Mouse (Mus musculus) stomach, postnatal 0 days (tissue): ENCODE measurements around the gene Ldlr. TPM values are rescaled to one million over a fixed set of nuclear protein-coding genes. Genes with fewer than 3 reads are reported as not detected.
"Not testable (repeated sequence)": the region's sequence is repeated elsewhere in the genome, so short reads cannot be mapped to it uniquely, and the experiment has no call there.

Source experiments
- ATAC-seq: fragments of 200-750 bp; cut with Nextera tagmentation; 2 replicates; pipeline ENCODE4 v1.8.0; 2017; ENCODE audit not compliant: low FRiP score, low TSS enrichment
- DNase-seq: peaks from one replicate; pipeline ENCODE4 v3.0.0-alpha.2; 2016; ENCODE audit warnings: low spot score
- H3K27ac ChIP-seq: fragments of 300-500 bp; sonication (generic); replicated peaks from 2 replicates; pipeline ENCODE4 v1.5.1; 2014; ENCODE audit warnings: mild to moderate bottlenecking, control low read depth
- H3K27me3 ChIP-seq: fragments of 300-500 bp; sonication (generic); 2 replicates; pipeline ENCODE4 v1.6.1; 2014; ENCODE audit warnings: low read length; ENCODE audit not compliant: control insufficient read depth, insufficient read depth
- H3K36me3 ChIP-seq: fragments of 300-500 bp; sonication (generic); 2 replicates; pipeline ENCODE4 v1.6.1; 2014; ENCODE audit warnings: low read length, mixed read lengths; ENCODE audit not compliant: control insufficient read depth, insufficient read depth
- H3K4me1 ChIP-seq: fragments of 300-500 bp; sonication (generic); replicated peaks from 2 replicates; pipeline ENCODE4 v1.6.1; 2014; ENCODE audit warnings: antibody characterized with exemption; ENCODE audit not compliant: control insufficient read depth, insufficient read depth
- H3K4me2 ChIP-seq: fragments of 300-500 bp; sonication (generic); replicated peaks from 2 replicates; pipeline ENCODE4 v1.6.1; 2014; ENCODE audit warnings: low read depth, mild to moderate bottlenecking, control low read depth, moderate library complexity
- H3K4me3 ChIP-seq: fragments of 300-500 bp; sonication (generic); 2 replicates; pipeline ENCODE4 v1.5.1; 2014; ENCODE audit warnings: low read depth, low read length, control low read depth
- H3K9ac ChIP-seq: fragments of 300-500 bp; sonication (generic); 2 replicates; pipeline ENCODE4 v1.6.1; 2014; ENCODE audit warnings: mild to moderate bottlenecking, low read length, control low read depth, mixed read lengths
- H3K9me3 ChIP-seq: fragments of 300-500 bp; sonication (generic); 2 replicates; pipeline ENCODE4 v1.6.1; 2016; ENCODE audit warnings: low read length; ENCODE audit not compliant: control insufficient read depth
- CTCF ChIP-seq: IDR thresholded peaks from 2 replicates; pipeline ENCODE4 v1.5.1; 2016; ENCODE audit warnings: antibody characterized with exemption, low read depth, mild to moderate bottlenecking, moderate library complexity
- EP300 ChIP-seq: optimal IDR thresholded peaks from 2 replicates; pipeline ENCODE3; 2016; ENCODE audit warnings: antibody characterized with exemption
- WGBS: fragments of 180-500 bp; shearing (Covaris S2); extraction: QIAGEN DNeasy Blood & Tissue Kit; methylation state at CpG from one replicate; pipeline ENCODE4 v1.1.7; 2014; 5-methylcytosine and 5-hydroxymethylcytosine counted together
- polyA plus RNA-seq: library from polyadenylated mRNA; unstranded; fragments of >200 nt; fragmentation: Nextera tagmentation; extraction: Ambion mirVana; gene quantifications from 2 replicates; pipeline ENCODE4 v1.2.1, GENCODE M21; 2015

Gene Ldlr
- polyA plus RNA-seq, 1 experiment from 2014 or later: 30.4 TPM

DNA sequence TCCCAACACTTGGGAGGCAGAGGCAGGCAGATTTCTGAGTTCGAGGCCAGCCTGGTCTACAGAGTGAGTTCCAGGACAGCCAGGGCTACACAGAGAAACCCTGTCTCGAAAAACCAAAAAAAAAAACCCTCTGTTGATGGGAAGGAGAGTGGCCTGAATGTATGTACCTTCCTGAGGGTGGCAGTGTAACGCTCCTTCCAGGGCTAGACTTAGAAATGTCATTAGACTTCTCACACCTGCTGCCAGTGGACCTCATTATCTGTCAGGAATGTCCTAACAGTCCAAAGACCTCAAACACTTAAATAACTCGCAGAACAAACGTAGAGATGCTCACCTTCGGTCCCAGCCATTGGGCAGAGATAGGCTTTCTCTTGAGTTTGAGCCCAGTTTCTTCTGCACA, 24.0 kb upstream of the Ldlr start:
- not testable (repeated sequence) for H3K4me2 ChIP-seq, H3K4me1 ChIP-seq, H3K9ac ChIP-seq, ATAC-seq, H3K4me3 ChIP-seq, DNase-seq, H3K27me3 ChIP-seq, H3K27ac ChIP-seq, H3K9me3 ChIP-seq
- whole genome bisulfite sequencing: 79% methylated on average over 6 of the region's 6 CpGs
- TF ChIP-seq CTCF: peak; percentile 62
- peaks cover 41% of the 10 kb centered on the region for H3K36me3 ChIP-seq

DNA sequence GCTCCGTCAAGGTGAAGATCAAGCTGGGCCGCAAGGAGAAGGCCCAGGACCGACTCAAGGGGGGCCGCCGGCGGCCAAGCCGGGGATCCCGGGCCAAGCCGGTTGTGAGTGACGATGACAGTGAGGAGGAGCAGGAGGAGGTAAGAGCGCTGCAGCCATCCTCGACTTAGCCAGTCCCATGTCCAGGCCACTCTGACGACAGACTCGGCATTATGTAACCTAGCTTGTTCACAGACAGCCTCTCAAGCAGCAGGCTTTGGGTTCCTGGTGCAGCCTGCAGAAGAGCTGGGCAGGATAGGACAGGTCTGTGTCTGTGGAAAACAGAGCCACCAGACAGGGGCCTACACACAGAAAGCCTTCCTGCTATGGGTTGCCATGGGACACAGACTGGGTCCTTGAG, 22.2 kb upstream of the Ldlr start:
- H3K4me3 ChIP-seq: no peak overlapping the region
- no peak overlapping the region for H3K27ac ChIP-seq
- H3K9ac ChIP-seq: no peak overlapping the region
- H3K36me3 ChIP-seq: peaks cover 43% of the 10 kb centered on the region
- H3K4me2 ChIP-seq: no peak overlapping the region
- 93% methylated on average over 14 of the region's 14 CpGs for WGBS
- no peak for ATAC-seq
- TF ChIP-seq CTCF: no peak
- TF ChIP-seq EP300: no peak
- no peak for DNase-seq
- no peaks in the 10 kb centered on the region for H3K9me3 ChIP-seq
- no peaks in the 10 kb centered on the region for H3K4me1 ChIP-seq
- H3K27me3 ChIP-seq: no peaks in the 10 kb centered on the region

DNA sequence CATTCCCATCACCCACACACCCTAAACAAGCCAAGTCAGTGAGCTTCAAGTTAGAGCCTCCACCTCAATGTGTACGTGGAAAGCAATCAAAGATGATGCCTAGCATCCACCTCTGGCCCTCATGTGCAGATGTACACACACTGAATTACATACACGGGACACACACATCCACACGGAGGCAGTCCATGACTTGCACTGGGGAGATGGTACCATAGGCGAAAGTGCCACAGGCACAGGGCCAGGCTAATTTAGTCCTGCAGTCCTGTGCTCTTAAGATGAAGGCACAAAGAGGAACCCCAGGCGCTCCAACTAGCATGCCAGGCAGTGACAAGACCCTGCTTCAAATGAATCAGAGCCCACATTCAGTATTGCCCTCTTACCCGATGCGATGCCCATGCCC, 19.8 kb upstream of the Ldlr start:
- ATAC-seq (no peak), DNase-seq (no peak)
- Histone ChIP-seq H3K4me2 (no peak overlapping the region), H3K27ac (no peak overlapping the region), H3K27me3 (no peaks in the 10 kb centered on the region), H3K4me3 (no peak overlapping the region), H3K4me1 (no peaks in the 10 kb centered on the region), H3K36me3 (peaks cover 51% of the 10 kb centered on the region), H3K9ac (no peak overlapping the region), H3K9me3 (no peaks in the 10 kb centered on the region)
- 93% methylated on average over 7 of the region's 7 CpGs for WGBS
- no peak for TF ChIP-seq EP300
- TF ChIP-seq CTCF: no peak

DNA sequence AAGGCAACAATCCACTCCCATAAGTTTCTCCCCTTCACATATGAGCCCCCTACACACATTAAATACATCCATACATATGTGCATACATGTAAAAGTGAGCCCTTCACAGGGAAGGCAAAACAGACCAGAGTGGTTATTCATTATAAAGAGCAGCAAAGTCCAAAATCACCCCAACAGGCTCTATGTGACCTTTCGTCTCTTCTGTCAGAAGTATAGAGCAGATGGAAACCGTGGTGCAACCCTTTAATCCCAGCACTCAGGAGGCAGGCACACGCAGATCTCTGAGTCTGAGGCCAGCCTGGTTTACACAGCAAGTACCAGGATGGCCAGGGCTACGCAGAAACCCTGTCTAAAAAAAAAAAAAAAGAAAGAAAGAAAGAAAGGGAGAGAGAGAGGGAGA, 17.2 kb upstream of the Ldlr start:
- no peak for TF ChIP-seq CTCF
- no peak for TF ChIP-seq EP300
- WGBS: 75% methylated on average over 4 of the region's 4 CpGs
- H3K4me3 ChIP-seq: no peak overlapping the region
- peaks cover 35% of the 10 kb centered on the region for H3K36me3 ChIP-seq
- H3K9me3 ChIP-seq: no peaks in the 10 kb centered on the region
- no peaks in the 10 kb centered on the region for H3K4me1 ChIP-seq
- ATAC-seq (no peak), DNase-seq (no peak)
- no peaks in the 10 kb centered on the region for H3K27me3 ChIP-seq
- H3K9ac ChIP-seq: no peak overlapping the region
- H3K27ac ChIP-seq: no peak overlapping the region
- no peak overlapping the region for H3K4me2 ChIP-seq

DNA sequence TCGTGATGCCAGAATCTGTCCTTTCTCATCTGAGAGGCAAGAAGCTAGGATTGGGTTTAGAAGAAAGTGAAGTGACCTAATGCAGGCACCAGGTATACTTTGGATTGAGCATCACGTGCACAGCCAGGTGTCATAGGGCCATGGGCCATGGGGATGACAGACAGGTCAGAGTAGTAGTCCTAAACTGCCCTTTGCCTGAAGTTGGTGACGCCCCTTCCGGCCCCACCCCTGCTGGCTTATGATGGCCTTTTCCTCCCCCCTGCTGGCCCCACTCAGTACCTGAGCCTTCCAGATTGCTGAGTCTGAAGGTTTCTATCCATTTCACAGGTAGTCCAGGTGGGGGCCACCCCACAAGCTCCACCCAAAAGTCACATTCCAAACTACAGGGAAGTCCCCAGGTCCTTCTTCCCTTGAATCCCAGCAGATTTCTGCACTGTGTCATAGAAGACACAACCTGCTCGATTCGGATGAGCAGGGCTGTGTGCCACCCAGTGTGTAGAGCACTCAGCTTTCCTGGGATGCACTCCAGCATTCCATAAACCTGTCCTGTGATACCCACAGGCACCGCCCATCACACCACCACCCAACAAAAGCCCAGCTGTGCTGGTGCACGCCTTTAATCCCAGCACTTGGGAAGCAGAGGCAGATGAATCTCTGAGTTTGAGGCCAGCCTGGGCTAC, 16.6 kb upstream of the Ldlr start:
- no peaks in the 10 kb centered on the region for H3K9me3 ChIP-seq
- no peak for DNase-seq
- H3K27ac ChIP-seq: no peak overlapping the region
- H3K9ac ChIP-seq: no peak overlapping the region
- no peak overlapping the region for H3K4me2 ChIP-seq
- no peak for TF ChIP-seq CTCF
- TF ChIP-seq EP300: no peak
- H3K36me3 ChIP-seq: peaks cover 29% of the 10 kb centered on the region
- H3K27me3 ChIP-seq: no peaks in the 10 kb centered on the region
- no peak overlapping the region for H3K4me3 ChIP-seq
- 83% methylated on average over 8 of the region's 8 CpGs for WGBS
- H3K4me1 ChIP-seq: no peaks in the 10 kb centered on the region
- ATAC-seq: peak; percentile 57; the same call in 1 of the 2 replicates

DNA sequence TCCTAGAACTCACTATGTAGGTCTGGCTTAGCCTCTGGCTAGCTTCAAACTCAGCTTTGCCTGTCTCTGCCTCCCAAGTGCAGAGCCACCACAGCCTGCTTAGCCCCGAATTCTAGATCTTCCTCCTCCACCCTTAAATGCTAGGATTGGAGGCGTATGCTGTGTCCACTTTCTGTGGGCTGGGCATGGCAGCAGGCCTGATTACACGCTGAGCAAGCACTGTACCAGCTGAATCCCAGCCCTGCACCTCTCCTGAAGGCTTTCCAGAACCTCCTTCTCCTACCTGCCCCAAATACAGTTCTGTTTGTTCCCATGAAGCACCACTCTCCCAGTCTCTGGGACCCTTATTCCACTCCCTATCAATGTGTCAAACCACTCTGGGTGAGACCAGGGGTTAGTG, 13.9 kb upstream of the Ldlr start:
- ATAC-seq: no peak
- 82% methylated on average over 3 of the region's 3 CpGs for WGBS
- H3K27ac ChIP-seq: no peak overlapping the region

More for the DNA sequence above, 13.9 kb upstream of the Ldlr start:
- Histone ChIP-seq H3K36me3 (peaks cover 12% of the 10 kb centered on the region; the same call in 1 of the 2 replicates), H3K27me3 (no peaks in the 10 kb centered on the region), H3K9me3 (no peaks in the 10 kb centered on the region), H3K4me2 (no peak overlapping the region), H3K4me1 (no peaks in the 10 kb centered on the region), H3K4me3 (no peak overlapping the region), H3K9ac (no peak overlapping the region)
- no peak for DNase-seq
- TF ChIP-seq EP300 (no peak), CTCF (no peak)
